Mouse (Mus musculus): ENCODE results near the gene Cacna1f. TPM values are rescaled to one million over a fixed set of nuclear protein-coding genes. Genes with fewer than 3 reads are reported as not detected.

The Cacna1f gene
- polyA plus RNA-seq, 1 experiment from 2014 or later, result not detected

DNA sequence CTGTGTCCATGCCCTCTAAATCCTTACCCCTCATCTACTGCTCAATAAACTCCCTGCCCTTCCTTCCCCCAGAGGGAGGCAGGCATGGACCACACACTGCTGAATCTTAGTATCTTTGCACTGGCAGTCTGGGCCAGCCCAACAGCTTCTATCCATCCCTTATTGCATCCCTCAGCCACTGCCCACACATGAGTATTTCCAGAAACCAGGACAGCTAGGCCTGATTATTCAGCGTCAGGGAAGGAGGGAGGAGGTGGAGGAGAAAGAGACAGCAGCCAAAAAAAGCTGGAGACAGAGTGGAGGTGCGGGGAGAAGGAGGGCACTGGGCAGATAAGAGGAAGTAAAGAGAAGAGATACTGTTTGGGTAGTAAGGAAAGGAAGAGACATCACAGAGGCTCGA is 28.2 kb downstream of the Cacna1f start:
- Histone ChIP-seq H3K4me1 (ENCODE audit: control insufficient read depth in 2 of 2, insufficient read depth in 2 of 2, low read length in 2 of 2) (no peaks in the 10 kb centered on the region), H3K9ac (ENCODE audit: low read length) (no peak overlapping the region), H3K36me3 (ENCODE audit: control insufficient read depth, insufficient read depth, low read length) (no peaks in the 10 kb centered on the region), H3K4me3 (ENCODE audit: control insufficient read depth in 1 of 2, insufficient read depth in 1 of 2, low read depth in 1 of 2, low read length in 2 of 2) (no peak overlapping the region), H3K27me3 (ENCODE audit: control insufficient read depth, insufficient read depth, low read length) (no peaks in the 10 kb centered on the region; the same call in 1 of the 2 replicates), H3K4me2 (ENCODE audit: low read length) (no peak overlapping the region), H3K9me3 (ENCODE audit: control insufficient read depth, low read length) (no peaks in the 10 kb centered on the region), H3K27ac (replicated peaks in 1 of 2; ENCODE audit: control insufficient read depth in 1 of 2, insufficient read depth in 1 of 2, low read depth in 2 of 2, low read length in 2 of 2) (no peak overlapping the region)
- ATAC-seq (ENCODE audit: insufficient number of reproducible peaks, insufficient read depth, low FRiP score, low read depth), result no peak
- WGBS, result 51% methylated on average over 3 of the region's 3 CpGs

- Histone ChIP-seq H3K9ac (ENCODE audit: low read length) (no peak within 1 kb of the TSS), H3K4me1 (ENCODE audit: control insufficient read depth in 2 of 2, insufficient read depth in 2 of 2, low read length in 2 of 2) (no peaks in the 10 kb centered on the region), H3K36me3 (ENCODE audit: control insufficient read depth, insufficient read depth, low read length) (no peaks in the 10 kb centered on the region), H3K27me3 (ENCODE audit: control insufficient read depth, insufficient read depth, low read length) (no peaks in the 10 kb centered on the region; the same call in 1 of the 2 replicates), H3K4me3 (ENCODE audit: control insufficient read depth in 1 of 2, insufficient read depth in 1 of 2, low read depth in 1 of 2, low read length in 2 of 2) (peak within 1 kb of the TSS in 1 of 2 experiments; percentile 24; a peak in 3 of 4 replicates), H3K9me3 (ENCODE audit: control insufficient read depth, low read length) (no peaks in the 10 kb centered on the region), H3K27ac (replicated peaks in 1 of 2; ENCODE audit: control insufficient read depth in 1 of 2, insufficient read depth in 1 of 2, low read depth in 2 of 2, low read length in 2 of 2) (no peak within 1 kb of the TSS), H3K4me2 (ENCODE audit: low read length) (peak within 1 kb of the TSS; percentile 57)
- 16% methylated on average over 39 of the region's 42 CpGs for WGBS
- peak; percentile 51; the same call in 1 of the 2 replicates for ATAC-seq (ENCODE audit: insufficient number of reproducible peaks, insufficient read depth, low FRiP score, low read depth)
Observed at GRCm38 (mm10) chrX:7638401-7639091, 31.7 kb downstream of the Cacna1f start, which contains the start of gene Syp. Gene Syp (plus strand): TSS chrX:7638471.

GRCm38 (mm10) chrX:7639536-7640325 is 32.8 kb downstream of the Cacna1f start:
- Histone ChIP-seq H3K4me1 (ENCODE audit: control insufficient read depth in 2 of 2, insufficient read depth in 2 of 2, low read length in 2 of 2) (no peaks in the 10 kb centered on the region), H3K36me3 (ENCODE audit: control insufficient read depth, insufficient read depth, low read length) (no peaks in the 10 kb centered on the region), H3K27ac (replicated peaks in 1 of 2; ENCODE audit: control insufficient read depth in 1 of 2, insufficient read depth in 1 of 2, low read depth in 2 of 2, low read length in 2 of 2) (no peak overlapping the region), H3K4me3 (ENCODE audit: control insufficient read depth in 1 of 2, insufficient read depth in 1 of 2, low read depth in 1 of 2, low read length in 2 of 2) (no peak overlapping the region), H3K9me3 (ENCODE audit: control insufficient read depth, low read length) (no peaks in the 10 kb centered on the region), H3K9ac (ENCODE audit: low read length) (no peak overlapping the region), H3K4me2 (ENCODE audit: low read length) (no peak overlapping the region), H3K27me3 (ENCODE audit: control insufficient read depth, insufficient read depth, low read length) (no peaks in the 10 kb centered on the region; the same call in 1 of the 2 replicates)
- WGBS, result 33% methylated on average over 13 of the region's 13 CpGs
- no peak for ATAC-seq (ENCODE audit: insufficient number of reproducible peaks, insufficient read depth, low FRiP score, low read depth)

DNA sequence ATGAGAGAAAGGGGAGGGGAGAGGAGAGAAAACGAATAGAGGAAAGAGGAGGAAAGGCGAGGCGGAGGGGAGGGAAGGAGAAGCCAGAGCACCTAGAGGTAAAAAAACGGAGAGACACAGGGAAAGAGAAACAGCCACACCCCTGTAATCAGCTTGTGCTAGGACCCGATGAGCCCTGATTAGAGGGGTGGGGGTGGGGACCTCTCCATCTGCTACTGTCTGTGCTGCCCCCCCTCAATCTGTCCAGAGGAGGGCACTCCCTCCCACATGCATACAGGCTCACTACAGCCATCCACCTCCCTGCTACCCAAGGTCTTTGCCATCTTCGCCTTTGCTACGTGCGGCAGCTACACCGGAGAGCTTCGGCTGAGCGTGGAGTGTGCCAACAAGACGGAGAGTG is 33.9 kb downstream of the Cacna1f start:
- H3K9me3 ChIP-seq (ENCODE audit: control insufficient read depth, low read length), result no peaks in the 10 kb centered on the region
- H3K4me1 ChIP-seq (ENCODE audit: control insufficient read depth in 2 of 2, insufficient read depth in 2 of 2, low read length in 2 of 2), result no peaks in the 10 kb centered on the region
- no peak overlapping the region for H3K27ac ChIP-seq (replicated peaks in 1 of 2; ENCODE audit: control insufficient read depth in 1 of 2, insufficient read depth in 1 of 2, low read depth in 2 of 2, low read length in 2 of 2)
- H3K27me3 ChIP-seq (ENCODE audit: control insufficient read depth, insufficient read depth, low read length), result no peaks in the 10 kb centered on the region; the same call in 1 of the 2 replicates
- H3K4me3 ChIP-seq (ENCODE audit: control insufficient read depth in 1 of 2, insufficient read depth in 1 of 2, low read depth in 1 of 2, low read length in 2 of 2), result no peak overlapping the region
- H3K4me2 ChIP-seq (ENCODE audit: low read length), result no peak overlapping the region
- no peak overlapping the region for H3K9ac ChIP-seq (ENCODE audit: low read length)
- H3K36me3 ChIP-seq (ENCODE audit: control insufficient read depth, insufficient read depth, low read length), result no peaks in the 10 kb centered on the region
- no peak for ATAC-seq (ENCODE audit: insufficient number of reproducible peaks, insufficient read depth, low FRiP score, low read depth)
- WGBS, result 38% methylated on average over 11 of the region's 12 CpGs

GRCm38 (mm10) chrX:7645349-7645748 is 38.5 kb downstream of the Cacna1f start:
- WGBS, result 13% methylated on average over 5 of the region's 5 CpGs
- H3K4me1 ChIP-seq (ENCODE audit: control insufficient read depth in 2 of 2, insufficient read depth in 2 of 2, low read length in 2 of 2), result no peaks in the 10 kb centered on the region; a peak in 1 of 4 replicates
- H3K9ac ChIP-seq (ENCODE audit: low read length), result no peak overlapping the region
- no peak for ATAC-seq (ENCODE audit: insufficient number of reproducible peaks, insufficient read depth, low FRiP score, low read depth)
- no peak overlapping the region for H3K27ac ChIP-seq (replicated peaks in 1 of 2; ENCODE audit: control insufficient read depth in 1 of 2, insufficient read depth in 1 of 2, low read depth in 2 of 2, low read length in 2 of 2)
- H3K4me2 ChIP-seq (ENCODE audit: low read length), result no peak overlapping the region
- no peaks in the 10 kb centered on the region for H3K27me3 ChIP-seq (ENCODE audit: control insufficient read depth, insufficient read depth, low read length)
- H3K4me3 ChIP-seq (ENCODE audit: control insufficient read depth in 1 of 2, insufficient read depth in 1 of 2, low read depth in 1 of 2, low read length in 2 of 2), result no peak overlapping the region
- no peaks in the 10 kb centered on the region for H3K36me3 ChIP-seq (ENCODE audit: control insufficient read depth, insufficient read depth, low read length)
- no peaks in the 10 kb centered on the region for H3K9me3 ChIP-seq (ENCODE audit: control insufficient read depth, low read length)

DNA sequence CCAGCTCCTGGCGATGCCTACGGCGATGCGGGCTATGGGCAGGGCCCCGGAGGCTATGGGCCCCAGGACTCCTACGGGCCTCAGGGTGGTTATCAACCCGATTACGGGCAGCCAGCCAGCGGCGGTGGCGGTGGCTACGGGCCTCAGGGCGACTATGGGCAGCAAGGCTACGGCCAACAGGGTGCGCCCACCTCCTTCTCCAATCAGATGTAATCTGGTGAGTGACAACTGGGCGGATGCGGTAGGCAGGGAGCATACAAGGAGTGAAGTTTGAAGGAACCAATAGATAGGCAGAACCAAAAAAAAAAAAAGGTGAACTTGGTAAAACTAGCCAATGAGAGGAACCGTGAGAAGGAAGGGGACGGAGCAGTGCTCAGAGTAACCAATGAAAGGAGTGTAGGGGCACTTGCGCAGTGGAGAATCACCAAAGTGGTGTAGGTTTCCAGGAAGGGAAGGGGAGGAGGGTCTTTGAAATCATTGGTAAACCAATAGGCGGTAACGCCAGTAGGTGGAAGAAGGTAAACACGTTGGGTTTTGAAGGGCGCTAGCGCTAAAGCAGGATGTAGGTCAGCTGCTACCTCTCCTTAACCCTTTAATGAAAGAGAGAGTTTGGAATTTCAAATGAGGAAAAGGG is 41.9 kb downstream of the Cacna1f start:
- ATAC-seq (ENCODE audit: insufficient number of reproducible peaks, insufficient read depth, low FRiP score, low read depth), result peak; percentile 93
- peak overlapping the region; percentile 55 to 71 for H3K27ac ChIP-seq (replicated peaks in 1 of 2; ENCODE audit: control insufficient read depth in 1 of 2, insufficient read depth in 1 of 2, low read depth in 2 of 2, low read length in 2 of 2)
- H3K9ac ChIP-seq (ENCODE audit: low read length), result peak overlapping the region; percentile 72
- no peaks in the 10 kb centered on the region; a peak in 1 of 4 replicates for H3K4me1 ChIP-seq (ENCODE audit: control insufficient read depth in 2 of 2, insufficient read depth in 2 of 2, low read length in 2 of 2)
- no peaks in the 10 kb centered on the region for H3K36me3 ChIP-seq (ENCODE audit: control insufficient read depth, insufficient read depth, low read length)
- H3K4me3 ChIP-seq (ENCODE audit: control insufficient read depth in 1 of 2, insufficient read depth in 1 of 2, low read depth in 1 of 2, low read length in 2 of 2), result peak overlapping the region; percentile 51 to 59
- no peaks in the 10 kb centered on the region for H3K9me3 ChIP-seq (ENCODE audit: control insufficient read depth, low read length)
- 17% methylated on average over 25 of the region's 25 CpGs for WGBS
- no peaks in the 10 kb centered on the region for H3K27me3 ChIP-seq (ENCODE audit: control insufficient read depth, insufficient read depth, low read length)
- peak overlapping the region; percentile 66 for H3K4me2 ChIP-seq (ENCODE audit: low read length)

- Histone ChIP-seq H3K4me1 (ENCODE audit: control insufficient read depth in 2 of 2, insufficient read depth in 2 of 2, low read length in 2 of 2) (peaks cover 6 to 8% of the 10 kb centered on the region in 2 experiments; a peak in 2 of 4 replicates), H3K9me3 (ENCODE audit: control insufficient read depth, low read length) (no peaks in the 10 kb centered on the region), H3K27me3 (ENCODE audit: control insufficient read depth, insufficient read depth, low read length) (no peaks in the 10 kb centered on the region), H3K9ac (ENCODE audit: low read length) (peak within 1 kb of the TSS; percentile 78), H3K27ac (replicated peaks in 1 of 2; ENCODE audit: control insufficient read depth in 1 of 2, insufficient read depth in 1 of 2, low read depth in 2 of 2, low read length in 2 of 2) (peak within 1 kb of the TSS; percentile 82 to 83), H3K4me2 (ENCODE audit: low read length) (peak within 1 kb of the TSS; percentile 73), H3K4me3 (ENCODE audit: control insufficient read depth in 1 of 2, insufficient read depth in 1 of 2, low read depth in 1 of 2, low read length in 2 of 2) (peak within 1 kb of the TSS; percentile 54 to 87), H3K36me3 (ENCODE audit: control insufficient read depth, insufficient read depth, low read length) (0 out of 2 replicates have a peak, but pooled peaks cover 3% of the 10 kb centered on the region)
- peak; percentile 76 for ATAC-seq (ENCODE audit: insufficient number of reproducible peaks, insufficient read depth, low FRiP score, low read depth)
- WGBS, result 21% methylated on average over 26 of the region's 26 CpGs
Observed at GRCm38 (mm10) chrX:7657221-7657639, 50.3 kb downstream of the Cacna1f start, which contains the start of gene Prickle3. Gene Prickle3 (plus strand): TSS chrX:7657260.

Measured in heart, embryonic 14.5 days (tissue).